Mouse (Mus musculus) hindlimb bud, embryonic 11.5 days (tissue): ENCODE results near the gene Rab35.

Source experiments
- DNase-seq: peaks from one replicate; pipeline ENCODE4 v3.0.0-alpha.2; 2012; ENCODE audit warnings: low read depth, low spot score; ENCODE audit errors: extremely low spot score

Gene Rab35

GRCm38 (mm10) chr5:115631505-115632357 lies at the start of gene Rab35:
Gene Rab35, plus strand, starts transcription at chr5:115631908.
- DNase-seq: peak; percentile 33

- no peak for DNase-seq
These were observed 46.1 kb upstream of the Rab35 start for GRCm38 (mm10) chr5:115585616-115586015.

DNA sequence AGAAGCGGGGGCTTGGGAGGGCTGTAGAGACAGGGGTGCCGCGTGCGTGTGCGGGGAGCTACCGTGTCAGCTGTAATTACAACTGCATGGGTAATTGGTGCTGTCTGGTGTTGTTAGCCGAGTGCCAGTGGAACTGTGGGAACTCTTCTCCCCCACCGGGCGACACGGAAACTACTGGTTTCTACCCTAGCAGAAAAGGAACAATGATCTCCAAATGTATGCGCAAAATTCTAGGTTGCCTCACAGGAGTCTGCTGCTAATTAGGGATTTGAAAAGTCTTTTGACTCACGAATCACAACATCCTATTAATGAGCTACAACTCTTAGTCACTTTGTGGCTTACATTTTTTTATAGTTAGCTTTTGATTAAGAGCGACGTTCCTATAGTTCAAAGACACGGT lies 45.5 kb upstream of the Rab35 start:
- DNase-seq: no peak

GRCm38 (mm10) chr5:115586780-115587179 lies 44.9 kb upstream of the Rab35 start:
- DNase-seq: no peak

GRCm38 (mm10) chr5:115591028-115591427 lies 40.7 kb upstream of the Rab35 start:
- no peak for DNase-seq

DNA sequence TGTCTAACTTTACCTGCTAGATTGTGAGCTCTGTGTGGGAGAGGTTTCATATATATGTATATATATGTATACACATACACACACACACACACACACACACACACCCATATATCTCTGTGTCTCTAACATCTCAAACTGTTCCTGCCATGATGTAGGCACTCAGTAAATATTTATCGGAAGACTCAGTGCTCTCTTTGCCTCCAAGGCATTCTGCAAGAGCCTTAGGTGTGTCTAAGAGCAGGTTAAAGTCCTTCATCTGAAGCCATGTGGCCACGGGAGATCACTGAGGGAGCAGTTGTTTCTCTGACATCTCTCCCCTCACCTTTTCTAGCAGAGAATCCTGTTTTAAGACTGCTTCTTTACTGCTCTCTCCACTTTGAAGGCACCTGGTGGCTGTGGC lies 40.2 kb upstream of the Rab35 start:
- DNase-seq: no peak

- no peak for DNase-seq
These were observed 28.1 kb upstream of the Rab35 start for GRCm38 (mm10) chr5:115603561-115603960.

DNA sequence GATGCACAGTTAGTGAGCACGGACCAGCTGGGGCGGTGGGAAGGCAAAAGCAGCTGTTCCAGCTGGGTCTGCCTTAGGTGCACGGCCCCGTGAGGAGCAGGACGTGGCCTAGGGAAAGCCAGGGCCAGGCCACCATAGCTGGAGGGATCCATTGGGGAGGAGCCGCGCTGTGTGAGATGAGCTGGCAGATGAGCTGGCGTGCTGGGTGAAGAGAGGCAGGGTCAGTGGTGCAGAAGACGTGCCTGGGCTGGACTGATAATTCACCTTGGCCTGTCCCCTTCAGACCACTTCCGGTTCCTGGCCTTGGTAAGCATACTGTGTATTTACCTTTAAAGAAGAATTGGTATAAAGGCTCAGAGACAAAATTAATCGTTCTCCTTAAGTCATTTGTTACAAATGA lies 20.1 kb upstream of the Rab35 start:
- DNase-seq: no peak

DNA sequence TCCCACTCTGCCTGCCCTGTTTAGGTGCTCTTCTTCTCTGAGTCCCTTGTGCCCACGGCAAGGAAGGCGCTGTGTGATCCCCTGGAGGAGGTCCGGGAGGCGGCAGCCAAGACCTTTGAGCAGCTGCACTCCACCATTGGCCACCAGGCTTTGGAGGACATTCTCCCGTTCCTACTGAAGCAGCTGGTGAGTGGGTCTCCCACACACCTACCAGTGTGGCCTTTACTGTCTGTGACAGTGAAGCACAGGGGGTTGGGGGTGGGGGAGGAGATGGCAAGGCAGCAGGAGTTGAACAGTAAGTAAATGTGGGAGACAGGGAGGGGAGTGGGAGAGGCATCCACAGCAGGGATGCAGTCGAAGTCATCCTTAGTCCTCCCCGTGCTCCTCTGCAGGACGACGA lies 18.4 kb upstream of the Rab35 start:
- DNase-seq: no peak

DNA sequence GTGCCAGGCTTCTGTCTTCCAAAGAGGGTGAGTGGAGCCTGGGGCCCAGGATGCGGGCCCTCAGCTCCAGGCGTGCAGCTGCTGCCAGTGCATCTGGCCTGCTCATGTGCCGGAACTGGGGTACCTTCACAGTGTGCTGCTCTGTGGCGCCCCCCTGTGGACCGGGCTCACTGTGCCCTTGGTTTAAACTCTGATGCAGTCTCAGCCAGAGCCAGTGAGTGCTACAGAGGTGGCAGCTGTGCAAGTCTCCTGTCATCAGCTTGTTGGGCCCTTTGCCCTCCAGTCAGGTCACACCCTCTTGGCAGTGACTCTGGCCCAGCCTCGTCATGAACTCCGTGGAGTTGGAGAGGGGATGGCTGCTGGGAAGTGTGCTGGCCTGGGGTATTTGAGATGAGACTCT lies 16.8 kb upstream of the Rab35 start:
- DNase-seq: no peak

DNA sequence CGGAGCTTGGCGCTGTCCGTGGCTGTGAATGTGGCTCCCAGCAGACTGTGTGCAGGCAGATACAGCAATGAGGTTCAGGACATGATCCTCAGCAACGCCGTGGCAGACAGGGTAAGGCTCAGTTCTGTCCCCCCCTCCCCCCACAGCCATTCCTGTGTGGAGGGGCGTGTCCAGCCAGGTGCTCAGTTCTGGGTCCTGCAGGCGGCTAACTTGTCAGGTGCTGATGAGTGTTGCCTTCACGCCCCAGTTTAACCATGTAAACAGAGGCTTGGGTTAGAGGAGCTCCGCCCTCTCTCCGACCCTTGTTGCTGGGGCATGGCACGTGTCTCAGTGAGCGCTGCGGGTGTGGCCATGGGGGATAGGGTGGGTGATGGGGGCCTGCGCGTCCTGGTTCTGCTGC lies 12.0 kb upstream of the Rab35 start:
- DNase-seq: no peak

GRCm38 (mm10) chr5:115622686-115623085 lies 9.0 kb upstream of the Rab35 start:
- DNase-seq: no peak

GRCm38 (mm10) chr5:115623694-115624440 lies 7.8 kb upstream of the Rab35 start:
- DNase-seq: no peak

- DNase-seq: no peak
These were observed 5.3 kb upstream of the Rab35 start for GRCm38 (mm10) chr5:115626237-115626886.

GRCm38 (mm10) chr5:115628083-115628482 lies 3.6 kb upstream of the Rab35 start:
- DNase-seq: no peak

DNA sequence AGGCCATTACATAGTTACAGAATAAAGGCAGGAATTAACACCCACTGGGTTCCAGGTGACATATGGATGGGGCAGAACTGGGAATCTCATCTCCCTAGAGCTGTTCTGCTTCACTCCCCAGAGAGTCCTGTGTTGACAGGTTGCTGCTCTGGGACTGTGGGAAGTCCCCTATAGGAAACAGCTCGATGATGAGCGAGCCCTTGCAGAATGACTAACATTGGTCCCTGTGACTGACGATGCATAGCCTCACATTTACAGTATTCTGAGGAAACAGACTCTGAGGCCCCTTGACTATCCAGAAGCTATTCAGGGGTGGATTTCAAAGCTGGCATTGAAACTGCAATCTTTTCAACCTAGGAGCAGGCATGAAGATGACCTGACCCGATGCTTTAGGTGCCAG lies 2.0 kb upstream of the Rab35 start:
- no peak for DNase-seq

GRCm38 (mm10) chr5:115630291-115630690 lies 1.4 kb upstream of the Rab35 start:
- DNase-seq: no peak

GRCm38 (mm10) chr5:115632358-115632714 lies 628 bp downstream of the Rab35 start:
- DNase-seq: no peak

DNA sequence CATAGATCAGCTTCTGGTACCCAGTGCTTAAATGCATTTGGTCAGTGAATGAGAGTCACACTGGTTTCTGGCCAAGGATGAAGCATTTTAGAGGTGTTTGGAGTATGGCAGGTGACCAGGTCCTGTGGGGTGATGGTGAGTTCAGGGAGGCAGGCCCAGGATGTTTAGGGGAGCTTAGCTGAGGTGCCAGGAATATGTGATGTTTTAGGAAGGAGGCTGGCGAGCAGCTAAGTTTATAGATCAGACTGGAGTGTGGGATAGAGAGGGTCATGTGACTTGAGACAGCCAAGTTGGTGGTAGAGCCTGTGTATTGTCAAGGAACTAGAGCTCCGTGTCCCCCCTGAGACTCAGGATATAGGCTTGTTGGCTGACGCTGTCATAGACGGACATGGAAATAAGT lies 1.4 kb downstream of the Rab35 start:
- no peak for DNase-seq

DNA sequence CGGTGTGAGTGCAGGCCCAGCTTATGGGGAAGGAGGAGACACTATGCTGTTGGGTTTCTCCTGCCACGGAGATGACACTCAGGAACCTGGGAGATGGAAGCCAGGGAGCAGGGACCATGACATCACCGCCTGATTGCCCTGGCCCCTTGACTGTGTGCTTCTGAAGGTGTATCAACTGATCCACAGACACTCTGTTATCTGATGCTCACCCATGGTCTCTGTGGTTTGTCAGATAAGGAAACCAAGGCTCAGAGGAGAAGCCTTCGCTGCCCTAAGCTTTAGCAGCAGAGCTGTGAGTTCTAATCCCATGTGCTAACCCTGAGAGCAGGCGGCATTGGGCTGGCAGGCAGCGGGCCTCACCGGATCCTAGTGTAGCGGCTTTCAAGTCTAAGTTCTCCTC lies 2.3 kb downstream of the Rab35 start:
- DNase-seq: no peak

DNA sequence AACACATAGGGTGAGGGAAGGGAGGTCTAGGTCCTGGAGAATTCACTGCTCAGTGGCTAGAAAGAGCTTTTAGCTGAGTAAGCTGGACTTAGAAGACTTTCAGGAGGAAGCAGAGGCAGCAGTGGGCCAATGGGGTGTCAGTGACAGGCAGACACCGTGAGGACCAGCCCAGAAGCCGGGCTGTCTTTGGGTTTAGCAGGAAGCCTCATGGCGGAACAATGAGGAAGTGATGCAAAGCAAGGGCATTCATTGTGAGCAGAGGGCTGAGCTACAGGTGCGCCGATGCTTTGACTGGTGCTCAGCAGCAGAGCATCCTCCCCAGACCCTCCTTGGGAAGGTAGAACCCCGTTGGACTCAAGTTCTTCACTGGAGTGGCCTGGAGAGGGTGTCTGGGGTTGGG lies 3.8 kb downstream of the Rab35 start:
- DNase-seq: no peak

DNA sequence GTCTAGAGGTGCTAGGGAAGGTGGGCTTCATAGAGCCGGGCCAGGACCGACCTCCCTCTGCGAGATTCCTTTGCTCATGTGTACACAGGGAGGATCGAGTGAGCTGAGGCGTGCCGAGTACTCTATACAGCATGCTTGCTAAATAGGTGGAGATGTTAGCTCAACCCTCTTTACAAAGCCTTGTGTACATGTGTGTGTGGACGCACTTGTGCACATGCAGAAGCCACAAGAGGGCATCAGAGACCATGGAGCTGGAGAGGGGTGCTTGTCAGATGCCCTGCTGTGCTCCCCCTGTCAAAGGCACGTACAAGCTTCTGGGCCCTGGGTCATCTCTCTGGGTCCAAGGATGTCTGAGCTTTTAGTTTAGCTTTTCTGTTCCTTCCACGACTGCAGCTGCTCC lies 12.5 kb downstream of the Rab35 start:
- no peak for DNase-seq
